Mouse (Mus musculus) ZHBTc4 (cell line): ENCODE results near the gene Siah1a.

ENCODE experiments used
- DNase-seq: peaks from one replicate; pipeline ENCODE4 v3.0.0-alpha.2; 2011; ENCODE audit warnings: low read depth, low spot score

The Siah1a gene

GRCm38 (mm10) chr8:86744313-86745220 lies 1.2 kb downstream of the Siah1a start:
- DNase-seq, result peak; percentile 47

GRCm38 (mm10) chr8:86742605-86743345 lies 3.0 kb downstream of the Siah1a start:
- no peak for DNase-seq

- DNase-seq, result no peak
These were observed 4.1 kb downstream of the Siah1a start for GRCm38 (mm10) chr8:86741627-86742026.

- DNase-seq, result no peak
These were observed 4.8 kb downstream of the Siah1a start for GRCm38 (mm10) chr8:86740899-86741298.

- DNase-seq, result peak; percentile 51
These were observed 10.2 kb downstream of the Siah1a start for GRCm38 (mm10) chr8:86735446-86736111.

GRCm38 (mm10) chr8:86734954-86735353 lies 10.8 kb downstream of the Siah1a start:
- DNase-seq, result no peak

- no peak for DNase-seq
These were observed 11.6 kb downstream of the Siah1a start for GRCm38 (mm10) chr8:86734171-86734570.

GRCm38 (mm10) chr8:86730860-86731259 lies 14.9 kb downstream of the Siah1a start:
- no peak for DNase-seq

- DNase-seq, result no peak
These were observed 15.4 kb downstream of the Siah1a start for GRCm38 (mm10) chr8:86730303-86730702.

GRCm38 (mm10) chr8:86728224-86728950 lies 17.3 kb downstream of the Siah1a start:
- DNase-seq, result peak; percentile 68

GRCm38 (mm10) chr8:86726959-86727358 lies 18.8 kb downstream of the Siah1a start:
- no peak for DNase-seq

- no peak for DNase-seq
These were observed 24.2 kb downstream of the Siah1a start for GRCm38 (mm10) chr8:86721490-86721889.

- DNase-seq, result no peak
These were observed 24.8 kb downstream of the Siah1a start for GRCm38 (mm10) chr8:86720756-86721459.

- no peak for DNase-seq
These were observed 26.4 kb downstream of the Siah1a start for GRCm38 (mm10) chr8:86719368-86719767.

GRCm38 (mm10) chr8:86718332-86718994 lies 27.3 kb downstream of the Siah1a start:
- DNase-seq, result no peak

GRCm38 (mm10) chr8:86713407-86714188 lies 32.1 kb downstream of the Siah1a start:
- DNase-seq, result peak; percentile 14

GRCm38 (mm10) chr8:86712594-86712993 lies 33.1 kb downstream of the Siah1a start:
- no peak for DNase-seq

- no peak for DNase-seq
These were observed 37.9 kb downstream of the Siah1a start for GRCm38 (mm10) chr8:86707873-86708272.

GRCm38 (mm10) chr8:86706756-86707155 lies 39.0 kb downstream of the Siah1a start:
- no peak for DNase-seq
